Mouse (Mus musculus) left cerebral cortex, adult 2 months (tissue): ENCODE data around the gene Pim3. TPM values are rescaled to one million over a fixed set of nuclear protein-coding genes. Genes with fewer than 3 reads are reported as not detected.

Source experiments
- DNase-seq, 2 experiments: peaks; one replicate each; pipeline ENCODE4 v3.0.0; 2021 to 2022; ENCODE audit warnings: low spot score in 2 of 2, mixed read lengths in 1 of 2; ENCODE audit errors: extremely low spot score in 1 of 2
- H3K27ac ChIP-seq: fragments of 200-600 bp; 2 replicates; pipeline ENCODE4 v1.8.1; 2022
- H3K4me3 ChIP-seq: fragments of 200-600 bp; 2 replicates; pipeline ENCODE4 v1.8.1; 2022
- CTCF ChIP-seq: fragments of 200-600 bp; IDR thresholded peaks from 2 replicates; pipeline ENCODE4 v1.8.1; 2022; ENCODE audit warnings: antibody characterized with exemption, mild to moderate bottlenecking, moderate library complexity
- intact Hi-C: fragments of 180-260 bp; cut with DNase I; formaldehyde crosslinking; loops from one replicate; pipeline ENCODE4 v1.15.1; 2025
- total RNA-seq, 2 experiments: library from RNA; stranded (reverse); gene quantifications; 2 replicates each; pipeline ENCODE4 v1.2.3; 2021

Pim3 gene
- total RNA-seq, 2 experiments from 2014 or later: 46.8 to 50.0 TPM

DNA sequence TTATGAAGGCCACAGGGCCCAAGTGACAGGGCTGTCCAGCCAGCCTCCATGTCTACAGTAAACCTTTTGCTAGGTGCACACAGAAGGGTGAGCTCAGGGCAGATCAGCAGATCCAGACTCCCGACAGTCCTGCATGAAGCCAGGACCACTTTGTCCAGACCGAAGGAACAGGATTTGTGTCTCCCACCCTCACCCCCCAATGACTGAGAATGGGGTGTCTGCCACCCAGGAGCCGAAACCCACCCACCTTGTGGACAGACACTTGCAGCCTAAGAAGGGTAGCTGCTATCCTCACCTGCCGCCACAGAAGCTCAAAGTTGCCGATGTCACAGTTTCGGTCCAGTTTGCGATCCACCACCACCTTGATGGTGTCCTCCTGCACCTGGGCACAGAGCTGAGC is 53.1 kb downstream of the Pim3 start:
- Histone ChIP-seq H3K4me3 (no peak overlapping the region), H3K27ac (no peak overlapping the region)
- no peak for DNase-seq
- TF ChIP-seq CTCF: no peak
- intact Hi-C loops: no loop called here

Other genes with a start within 250 kb of the Pim3 start
- 10 to 100 TPM; 54.5 to 57.8 TPM for gene Brd1, start 128.0 kb upstream of the Pim3 start, total RNA-seq
- gene Zbed4, start 110.5 kb upstream of the Pim3 start, total RNA-seq: 10 to 100 TPM; 10.9 to 12.6 TPM
- gene Alg12, start 42.9 kb upstream of the Pim3 start, total RNA-seq: 10 to 100 TPM; 13.3 to 14.4 TPM
- gene Creld2, start 42.5 kb upstream of the Pim3 start, total RNA-seq: 10 to 100 TPM; 22.1 to 26.3 TPM
- 1 to 10 TPM; 1.2 to 2.4 TPM for gene Ttll8, start 92.2 kb downstream of the Pim3 start, total RNA-seq
- gene Mlc1, start 116.8 kb downstream of the Pim3 start, total RNA-seq: 100 to 1,000 TPM; 107 TPM
- not detected for gene Mov10l1, start 120.7 kb downstream of the Pim3 start, total RNA-seq
- gene Panx2, start 197.5 kb downstream of the Pim3 start, total RNA-seq: 100 to 1,000 TPM in 1 of 2 experiments, 10 to 100 TPM in 1; 99.1 to 121 TPM
- gene Trabd, start 212.9 kb downstream of the Pim3 start, total RNA-seq: 10 to 100 TPM; 17.5 to 20.5 TPM
- 10 to 100 TPM; 21.1 to 21.3 TPM for gene Selenoo, start 226.9 kb downstream of the Pim3 start, total RNA-seq